Mouse (Mus musculus): ENCODE data around the gene Ccr1l1.

Ccr1l1 gene

DNA sequence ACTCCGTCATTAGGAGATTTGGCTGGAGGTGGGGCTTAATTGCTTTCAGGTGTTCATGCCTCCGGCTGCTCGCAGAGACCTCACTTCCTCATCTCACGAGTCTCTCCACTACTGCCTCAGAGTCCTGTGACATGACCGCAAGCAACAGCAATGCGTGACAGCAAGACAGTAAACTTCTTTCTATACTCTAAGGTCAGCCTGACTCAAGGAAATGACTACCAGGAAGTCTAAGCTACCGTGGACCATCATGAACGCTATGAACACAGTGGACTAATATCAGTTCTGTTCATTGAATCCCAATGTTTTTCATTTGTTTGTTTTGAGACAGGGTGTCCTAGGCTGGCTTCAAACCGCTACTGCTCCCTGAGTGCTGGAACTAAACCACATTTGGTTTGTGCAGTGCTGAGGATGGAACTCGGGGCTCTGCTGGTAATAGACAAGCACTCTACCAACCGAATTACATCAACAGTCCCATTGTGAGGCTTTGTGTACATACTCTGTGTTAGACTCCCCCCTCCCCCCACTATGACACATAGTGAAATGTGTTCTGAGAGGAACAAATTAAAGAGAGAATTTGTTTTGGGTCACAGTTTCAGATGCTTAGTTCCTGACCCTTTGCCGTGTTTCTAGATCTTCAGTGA is 50.0 kb downstream of the Ccr1l1 start:
- DNase-seq (ENCODE audit: low spot score) = no peak

DNA sequence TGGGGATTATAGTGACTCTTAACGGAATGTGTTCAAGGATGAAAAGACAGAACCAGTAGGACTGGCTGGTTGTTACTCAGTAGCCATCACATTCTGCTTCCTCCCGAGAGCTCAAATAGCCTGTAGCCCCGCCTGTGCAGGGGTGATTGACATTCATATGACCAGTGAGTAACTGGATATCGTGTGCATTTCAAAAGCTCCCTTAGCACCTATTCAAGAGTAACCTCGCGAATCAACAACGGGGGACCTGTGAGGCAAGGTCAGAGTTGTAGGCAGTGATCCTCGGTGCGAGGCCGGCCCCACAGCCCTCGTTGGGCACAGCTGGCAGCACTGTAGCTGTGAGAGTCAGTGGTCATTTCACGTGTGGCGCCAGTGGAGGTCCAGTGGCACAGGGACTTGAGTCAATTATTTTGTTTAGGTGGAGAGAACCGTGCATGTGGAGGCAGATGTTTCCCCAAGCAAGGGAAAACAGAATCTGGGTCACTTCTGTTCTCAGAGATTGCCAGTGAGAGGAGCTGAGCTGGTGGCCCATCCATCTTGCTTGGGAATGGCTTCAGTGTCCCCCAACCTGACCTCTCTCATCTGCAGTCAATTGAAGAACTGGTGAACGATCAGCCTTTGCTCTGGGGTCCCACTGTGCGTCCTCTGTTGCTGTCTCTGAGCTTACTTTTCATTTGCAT is 50.8 kb downstream of the Ccr1l1 start:
- no peak for DNase-seq (ENCODE audit: low spot score)

Data from ovary, adult 18-20 months (tissue).